Comparison of ENCODE assay signal across 8 mouse cellular contexts in the genomic region with DNA sequence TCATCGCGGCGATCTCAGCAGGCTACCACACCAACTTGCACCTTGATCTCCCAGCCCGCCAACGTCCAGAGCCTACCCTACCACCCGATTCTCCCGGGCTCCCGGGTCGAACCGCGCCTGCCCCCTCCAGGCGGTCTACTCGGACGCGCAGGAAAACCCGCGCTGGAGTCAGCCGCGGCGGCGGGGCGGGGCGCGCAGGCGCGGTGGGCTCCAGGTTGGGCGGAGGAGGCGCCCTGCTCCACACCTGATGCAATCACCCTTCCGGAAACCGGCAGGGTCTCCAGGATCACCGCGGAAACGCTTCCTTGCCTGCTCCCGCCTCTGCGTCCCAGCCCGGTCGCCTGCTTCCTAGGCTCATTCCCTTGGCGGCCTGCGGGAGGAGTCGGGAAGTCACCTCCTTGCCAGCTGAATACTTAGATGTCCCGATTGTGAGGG. TPM values are rescaled to one million over a fixed set of nuclear protein-coding genes. Genes with fewer than 3 reads are reported as not detected.
DNase-seq lines count a peak whose midpoint lies in the region; ATAC-seq lines count a peak whose summit lies in the region.

No protein-coding gene starts in this region.

- DNase-seq in NIH3T3 (ENCODE audit: low read depth): peak; percentile 85
- DNase-seq in cerebellum, adult 9-11 months: peak; percentile 92
- DNase-seq in frontal cortex, postnatal 10 days (ENCODE audit: low spot score in 2 of 2): peak; percentile 76 to 77
- DNase-seq in hindbrain, embryonic 11.5 days (ENCODE audit: low spot score): peak; percentile 85
- peak; percentile 68 to 76 for DNase-seq in layer of hippocampus, postnatal 14 days (ENCODE audit: low spot score in 2 of 2)
- peak; percentile 83 for DNase-seq in retina, embryonic 14.5 days (ENCODE audit: low spot score)
- peak; percentile 89 for DNase-seq in urinary bladder, adult 2 months (ENCODE audit: low spot score)

- no peak overlapping the region for H3K27ac ChIP-seq in hindbrain, embryonic 11.5 days (ENCODE audit: low read depth, low read length)
- H3K27ac ChIP-seq in lung, embryonic 16.5 days (ENCODE audit: low read length): peak overlapping the region; percentile 73

- H3K4me2 ChIP-seq in hindbrain, embryonic 11.5 days (replicated peaks; ENCODE audit: low read depth, low read length): peak overlapping the region; percentile 55
- peak overlapping the region; percentile 73 for H3K4me2 ChIP-seq in lung, embryonic 16.5 days (ENCODE audit: low read depth, low read length)

- peak overlapping the region; percentile 46 for H3K9ac ChIP-seq in hindbrain, embryonic 11.5 days (ENCODE audit: low read depth, low read length)
- H3K9ac ChIP-seq in lung, embryonic 16.5 days (ENCODE audit: low read length): peak overlapping the region; percentile 76

- H3K4me1 ChIP-seq in hindbrain, embryonic 11.5 days (replicated peaks; ENCODE audit: control insufficient read depth, insufficient read depth, low read length): no peaks in the 10 kb centered on the region
- peaks cover 8% of the 10 kb centered on the region for H3K4me1 ChIP-seq in lung, embryonic 16.5 days (replicated peaks; ENCODE audit: control insufficient read depth, insufficient read depth, low read length)

- peak overlapping the region; percentile 42 for H3K4me3 ChIP-seq in hindbrain, embryonic 11.5 days (ENCODE audit: low read depth, low read length)
- peak overlapping the region; percentile 63 for H3K4me3 ChIP-seq in lung, embryonic 16.5 days (ENCODE audit: low read length)

- H3K9me3 ChIP-seq in hindbrain, embryonic 11.5 days (ENCODE audit: control insufficient read depth, low read length): no peaks in the 10 kb centered on the region
- H3K9me3 ChIP-seq in lung, embryonic 16.5 days (ENCODE audit: control insufficient read depth, low read length): no peaks in the 10 kb centered on the region

- H3K27me3 ChIP-seq in hindbrain, embryonic 11.5 days (ENCODE audit: control insufficient read depth, insufficient read depth, low read length): no peaks in the 10 kb centered on the region
- H3K27me3 ChIP-seq in lung, embryonic 16.5 days (ENCODE audit: control insufficient read depth, insufficient read depth, low read depth, low read length): no peaks in the 10 kb centered on the region

- no peaks in the 10 kb centered on the region for H3K36me3 ChIP-seq in hindbrain, embryonic 11.5 days (ENCODE audit: control insufficient read depth, insufficient read depth, low read length)
- H3K36me3 ChIP-seq in lung, embryonic 16.5 days (ENCODE audit: control insufficient read depth, insufficient read depth, low read length): no peaks in the 10 kb centered on the region

- peak; percentile 62 for ATAC-seq in hindbrain, embryonic 11.5 days (ENCODE audit: low FRiP score)
- ATAC-seq in lung, embryonic 16.5 days (ENCODE audit: low read depth): peak; percentile 66

- WGBS in hindbrain, embryonic 11.5 days: under 1% methylated on average over 35 of the region's 41 CpGs
- under 1% methylated on average over 41 of the region's 41 CpGs for WGBS in lung, embryonic 16.5 days

RNA-seq across cellular contexts. Expression of gene Apbb2, which starts 1.6 kb away (rescaled TPM):
- polyA plus RNA-seq in hindbrain, embryonic 11.5 days (2014; fragmentation: Nextera tagmentation; extraction: Ambion mirVana): 43.0 and 47.1 TPM in 2 replicates
- 10 to 100 TPM; 63.0 to 68.4 TPM for total RNA-seq in layer of hippocampus, postnatal 14 days (2021)
- 56.7 and 57.0 TPM in 2 replicates for polyA plus RNA-seq in lung, embryonic 16.5 days (2015; fragmentation: Nextera tagmentation; extraction: Ambion mirVana)
- 12.3 and 21.0 TPM in 2 replicates for polyA plus RNA-seq in urinary bladder, adult 2 months (2012; rRNA removed)

RNA-seq across cellular contexts. Expression of gene Uchl1, which starts 55.7 kb away (rescaled TPM):
- 421 and 428 TPM in 2 replicates for polyA plus RNA-seq in hindbrain, embryonic 11.5 days (2014; fragmentation: Nextera tagmentation; extraction: Ambion mirVana)
- total RNA-seq in layer of hippocampus, postnatal 14 days (2021): 1,000 to 10,000 TPM; 1,065 to 1,083 TPM
- 59.2 and 62.0 TPM in 2 replicates for polyA plus RNA-seq in lung, embryonic 16.5 days (2015; fragmentation: Nextera tagmentation; extraction: Ambion mirVana)
- 466 and 720 TPM in 2 replicates for polyA plus RNA-seq in urinary bladder, adult 2 months (2012; rRNA removed)
